Mouse (Mus musculus) 3134 (cell line): ENCODE measurements around the gene Rps11.
"Not testable (repeated sequence)": the region's sequence is repeated elsewhere in the genome, so short reads cannot be mapped to it uniquely, and the experiment has no call there.

Experiments used
- DNase-seq: peaks from one replicate; pipeline ENCODE4 v3.0.0-alpha.2; 2011; ENCODE audit warnings: low spot score; ENCODE audit not compliant: insufficient read length; ENCODE audit errors: extremely low read depth

Rps11 gene

GRCm38 (mm10) chr7:45134544-45135026, 10.3 kb upstream of the Rps11 start:
- DNase-seq, result peak; percentile 61

- no peak for DNase-seq
Observed at GRCm38 (mm10) chr7:45133446-45134159, 9.4 kb upstream of the Rps11 start.

- no peak for DNase-seq
Observed at GRCm38 (mm10) chr7:45131850-45132249, 7.6 kb upstream of the Rps11 start.

- no peak for DNase-seq
Observed at GRCm38 (mm10) chr7:45129776-45130512, 5.7 kb upstream of the Rps11 start.

- no peak for DNase-seq
Observed at GRCm38 (mm10) chr7:45129318-45129717, 5.1 kb upstream of the Rps11 start.

GRCm38 (mm10) chr7:45128624-45129246, 4.5 kb upstream of the Rps11 start, which contains the start of gene Rpl13a:
Rpl13a (minus strand) TSS chr7:45128761.
- DNase-seq, result peak; percentile 96

GRCm38 (mm10) chr7:45127700-45128224, 3.5 kb upstream of the Rps11 start:
- DNase-seq, result no peak

GRCm38 (mm10) chr7:45126844-45127699, 2.8 kb upstream of the Rps11 start:
- DNase-seq, result peak; percentile 51

GRCm38 (mm10) chr7:45126147-45126843, 2.1 kb upstream of the Rps11 start:
- DNase-seq, result no peak

GRCm38 (mm10) chr7:45125649-45126048, 1.4 kb upstream of the Rps11 start:
- not testable (repeated sequence) for DNase-seq

- peak; percentile 62 for DNase-seq
Observed at GRCm38 (mm10) chr7:45125144-45125600, 933 bp upstream of the Rps11 start.

GRCm38 (mm10) chr7:45123186-45123570, 1.1 kb downstream of the Rps11 start:
- peak; percentile 48 for DNase-seq

GRCm38 (mm10) chr7:45122561-45123185, 1.6 kb downstream of the Rps11 start:
- no peak for DNase-seq

GRCm38 (mm10) chr7:45121966-45122365, 2.3 kb downstream of the Rps11 start:
- no peak for DNase-seq

- no peak for DNase-seq
Observed at GRCm38 (mm10) chr7:45121404-45121803, 2.8 kb downstream of the Rps11 start.

GRCm38 (mm10) chr7:45119780-45120709, 4.2 kb downstream of the Rps11 start:
- DNase-seq, result no peak

- no peak for DNase-seq
Observed at GRCm38 (mm10) chr7:45118336-45118735, 5.9 kb downstream of the Rps11 start.

GRCm38 (mm10) chr7:45117566-45117965, 6.7 kb downstream of the Rps11 start:
- DNase-seq, result no peak
